Mouse (Mus musculus): ENCODE measurements at regions not wholly inside any gene's neighbourhood (a gene's known extent, or its start where the extent isn't known, plus 50 kb on each side); places are given as distances from the start of the nearest gene placed in this dataset.

- TF ChIP-seq TAL1 (conservative IDR thresholded peaks at IDR 0.05; ENCODE audit: low read depth, low read length), result no peak
- TF ChIP-seq CTCF (IDR thresholded peaks at IDR 0.05; ENCODE audit: low read depth, low read length), result no peak
- no peak for TF ChIP-seq GATA2 (IDR thresholded peaks at IDR 0.05; ENCODE audit: borderline replicate concordance, low read depth, low read length)
- no peak for TF ChIP-seq POLR2AphosphoS5 (IDR thresholded peaks at IDR 0.05; ENCODE audit: insufficient replicate concordance, low read depth, low read length)
- TF ChIP-seq GATA1 (IDR thresholded peaks at IDR 0.05; ENCODE audit: borderline replicate concordance, low read length), result no peak
Measured at GRCm38 (mm10) chr14:46606694-46607093, 153.6 kb upstream of the Cdkn3 start.

All from G1E (cell line).